Mouse (Mus musculus) liver, postnatal 0 days (tissue): ENCODE data around the gene Gtpbp1.

ENCODE experiments used
- CTCF ChIP-seq: sonication (generic); IDR thresholded peaks from 2 replicates; pipeline ENCODE4 v1.5.1; 2016; ENCODE audit warnings: antibody characterized with exemption, low read depth
- EP300 ChIP-seq: IDR thresholded peaks from 2 replicates; pipeline ENCODE4 v1.6.1; 2016; ENCODE audit warnings: antibody characterized with exemption, low read depth, mild to moderate bottlenecking

DNA sequence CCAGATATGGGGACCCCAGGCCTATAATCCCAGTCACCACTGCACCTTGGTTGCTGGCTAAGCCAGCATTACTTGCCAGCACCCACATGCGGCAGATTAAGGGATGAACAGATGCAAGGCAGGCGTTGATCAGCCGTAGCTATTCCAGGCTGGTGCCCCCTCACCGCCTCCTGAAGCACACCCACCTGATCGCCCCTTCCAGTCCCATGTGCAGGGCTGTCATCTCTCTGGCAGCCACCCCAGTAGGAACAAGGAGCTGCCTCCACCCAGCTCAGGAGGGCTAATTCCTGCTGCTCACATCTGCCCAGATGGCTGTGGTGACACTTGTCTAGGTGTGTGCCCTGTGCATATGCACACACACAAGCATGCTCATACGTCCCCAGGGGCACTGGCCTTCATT lies 70.3 kb downstream of the Gtpbp1 start:
- TF ChIP-seq EP300 (no peak), CTCF (no peak)
